Mouse (Mus musculus) bone marrow macrophage, adult 2 months (primary cell): ENCODE results near the gene Myoc.

ENCODE experiments used
- CTCF ChIP-seq: IDR thresholded peaks from 2 replicates; pipeline ENCODE4 v1.5.1; 2012; ENCODE audit warnings: low read depth, mild to moderate bottlenecking, low read length, moderate library complexity
- POLR2A ChIP-seq: IDR thresholded peaks from 2 replicates; pipeline ENCODE4 v1.6.1; 2012; ENCODE audit warnings: mild to moderate bottlenecking, low read depth, low read length, borderline replicate concordance

DNA sequence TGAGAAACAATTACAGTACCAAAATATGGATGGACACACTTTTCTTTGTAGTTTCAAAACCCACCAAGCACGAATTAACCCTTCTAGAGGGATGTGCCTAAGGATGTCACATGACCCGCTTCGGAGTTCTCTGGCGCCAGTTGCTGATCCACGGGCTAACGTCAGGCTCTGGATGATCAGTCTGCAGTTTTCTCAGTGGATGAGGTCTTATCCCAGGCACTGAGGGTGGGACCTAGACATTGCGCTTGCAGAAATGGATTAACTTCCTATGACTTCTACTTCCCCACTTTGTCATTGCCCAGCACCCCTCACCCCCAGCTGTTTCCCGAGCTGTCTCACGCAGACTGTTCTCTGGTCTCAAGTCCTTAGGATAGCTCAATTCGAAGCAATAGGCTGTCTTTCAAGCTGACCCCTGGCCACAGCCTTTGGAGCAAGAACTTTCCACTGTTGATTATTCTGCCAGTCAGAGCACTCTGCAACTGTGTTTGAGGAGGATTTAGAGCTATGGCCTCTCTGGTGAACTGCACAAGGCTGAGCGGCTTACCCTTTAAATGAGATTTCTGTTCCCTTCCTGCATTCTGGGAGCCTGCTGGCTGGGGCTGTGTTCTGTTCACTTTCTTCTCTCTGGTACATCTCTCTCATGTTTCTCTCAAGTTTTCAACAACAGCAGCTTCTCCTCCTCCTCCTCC, 26.7 kb downstream of the Myoc start:
- no peak for TF ChIP-seq CTCF
- TF ChIP-seq POLR2A = no peak
